14 mouse cellular contexts compared by ENCODE assay signal in genomic region chr14:55110076-55110475, GRCm38 (mm10). TPM values are rescaled to one million over a fixed set of nuclear protein-coding genes. Genes with fewer than 3 reads are reported as not detected.
DNase-seq lines count a peak whose midpoint lies in the region; ATAC-seq and TF ChIP-seq lines count a peak whose summit lies in the region.
"Had no signal": no experiment of that assay in that cellular context is flagged by ENCODE, and none has a peak within 500 bp of the region (broad histone marks: within the 10 kb centered on the region; RNA-seq: fewer than 3 reads in every experiment).

No protein-coding gene starts in this region.

- no peak for ATAC-seq in midbrain, embryonic 16.5 days

- peak overlapping the region; percentile 96 for H3K27ac ChIP-seq in layer of hippocampus, adult 2 months
- H3K27ac ChIP-seq in embryonic facial prominence, embryonic 10.5 days (replicated peaks) = no peak overlapping the region
- H3K27ac ChIP-seq in midbrain, embryonic 16.5 days (ENCODE audit: low read length) = peak overlapping the region; percentile 88; the same call in 1 of the 2 replicates
- H3K27ac ChIP-seq: stomach, postnatal 0 days had no signal

- no peak overlapping the region for H3K4me3 ChIP-seq in layer of hippocampus, adult 2 months
- 0 out of 2 replicates have a peak overlapping the region, but pooled peaks have one; percentile 45 for H3K4me3 ChIP-seq in embryonic facial prominence, embryonic 10.5 days
- no peak overlapping the region for H3K4me3 ChIP-seq in midbrain, embryonic 16.5 days (ENCODE audit: low read depth, low read length)
- H3K4me3 ChIP-seq: erythroblast, embryonic 14.5 days had no signal

- WGBS in embryonic facial prominence, embryonic 10.5 days = 38% methylated on average over 9 of the region's 9 CpGs
- WGBS in midbrain, embryonic 16.5 days = 44% methylated on average over 9 of the region's 9 CpGs

- no peak for TF ChIP-seq CTCF in layer of hippocampus, adult 2 months (conservative IDR thresholded peaks at IDR 0.05)

- peak; percentile 59 for DNase-seq in cerebellum, adult 9-11 months
- DNase-seq in cerebellum, adult 11 months = no peak
- DNase-seq in layer of hippocampus, adult 2 months (ENCODE audit: low spot score in 2 of 2) = no peak
- DNase-seq in layer of hippocampus, postnatal 14 days (ENCODE audit: low spot score in 2 of 2) = no peak
- DNase-seq in embryonic facial prominence, embryonic 10.5 days (ENCODE audit: low spot score) = no peak
- no peak for DNase-seq in heart, adult 9 months (ENCODE audit: low spot score in 2 of 2)
- no peak for DNase-seq in frontal cortex, postnatal 14 days (ENCODE audit: low spot score in 2 of 2)
- DNase-seq: kidney, adult 9 months; right cerebral cortex, adult 18-20 months; thymus, postnatal 36 days had no signal

- H3K4me2 ChIP-seq in midbrain, embryonic 16.5 days (ENCODE audit: low read length) = no peak overlapping the region

- no peaks in the 10 kb centered on the region for H3K36me3 ChIP-seq in embryonic facial prominence, embryonic 10.5 days (replicated peaks)
- H3K36me3 ChIP-seq in midbrain, embryonic 16.5 days (ENCODE audit: control insufficient read depth, insufficient read depth, low read length) = peaks cover 7% of the 10 kb centered on the region

- no peaks in the 10 kb centered on the region for H3K9me3 ChIP-seq in embryonic facial prominence, embryonic 10.5 days
- no peaks in the 10 kb centered on the region for H3K9me3 ChIP-seq in midbrain, embryonic 16.5 days (replicated peaks; ENCODE audit: control insufficient read depth, low read length, poor library complexity, severe bottlenecking)

- H3K27me3 ChIP-seq in embryonic facial prominence, embryonic 10.5 days (replicated peaks; ENCODE audit: low read depth, poor library complexity, severe bottlenecking) = peaks cover 81% of the 10 kb centered on the region
- H3K27me3 ChIP-seq in midbrain, embryonic 16.5 days (ENCODE audit: control insufficient read depth, insufficient read depth, low read depth, low read length) = no peaks in the 10 kb centered on the region

- H3K4me1 ChIP-seq in embryonic facial prominence, embryonic 10.5 days = peaks cover 63% of the 10 kb centered on the region
- peaks cover 76% of the 10 kb centered on the region for H3K4me1 ChIP-seq in midbrain, embryonic 16.5 days (ENCODE audit: control insufficient read depth, insufficient read depth, low read length)

- H3K9ac ChIP-seq in midbrain, embryonic 16.5 days (ENCODE audit: low read depth, low read length) = peak overlapping the region; percentile 50; the same call in 1 of the 2 replicates

RNA-seq across cellular contexts. Expression of gene Ap1g2, which starts 3.7 kb away (rescaled TPM):
- 10 to 100 TPM; 15.4 to 19.3 TPM for total RNA-seq in layer of hippocampus, adult 2 months (2021)
- total RNA-seq in layer of hippocampus, postnatal 14 days (2021) = 10 to 100 TPM; 15.8 to 18.6 TPM
- 14.5 and 15.8 TPM in 2 replicates for polyA plus RNA-seq in embryonic facial prominence, embryonic 10.5 days (2016; fragmentation: Nextera tagmentation; extraction: Ambion mirVana)
- 9.0 and 9.2 TPM in 2 replicates for polyA plus RNA-seq in midbrain, embryonic 16.5 days (2015; fragmentation: Nextera tagmentation; extraction: Ambion mirVana)

RNA-seq across cellular contexts. Expression of gene Jph4, which starts 6.7 kb away (rescaled TPM):
- total RNA-seq in layer of hippocampus, adult 2 months (2021) = 100 to 1,000 TPM; 453 to 476 TPM
- 100 to 1,000 TPM; 408 to 411 TPM for total RNA-seq in layer of hippocampus, postnatal 14 days (2021)
- polyA plus RNA-seq in embryonic facial prominence, embryonic 10.5 days (2016; fragmentation: Nextera tagmentation; extraction: Ambion mirVana) = 0.45 and 0.81 TPM in 2 replicates
- 37.3 and 40.3 TPM in 2 replicates for polyA plus RNA-seq in midbrain, embryonic 16.5 days (2015; fragmentation: Nextera tagmentation; extraction: Ambion mirVana)
- polyA plus RNA-seq: erythroblast, embryonic 14.5 days; liver, embryonic 16.5 days had no signal

RNA-seq across cellular contexts. Expression of gene Thtpa, which starts 15.5 kb away (rescaled TPM):
- total RNA-seq in layer of hippocampus, adult 2 months (2021) = 10 to 100 TPM; 19.3 to 23.7 TPM
- total RNA-seq in layer of hippocampus, postnatal 14 days (2021) = 10 to 100 TPM; 21.7 to 24.7 TPM
- 22.4 and 22.8 TPM in 2 replicates for polyA plus RNA-seq in embryonic facial prominence, embryonic 10.5 days (2016; fragmentation: Nextera tagmentation; extraction: Ambion mirVana)
- polyA plus RNA-seq in midbrain, embryonic 16.5 days (2015; fragmentation: Nextera tagmentation; extraction: Ambion mirVana) = 37.0 and 38.6 TPM in 2 replicates

RNA-seq across cellular contexts. Expression of gene Zfhx2, which starts 18.0 kb away (rescaled TPM):
- 10 to 100 TPM; 55.5 to 67.3 TPM for total RNA-seq in layer of hippocampus, adult 2 months (2021)
- total RNA-seq in layer of hippocampus, postnatal 14 days (2021) = 10 to 100 TPM; 41.2 to 48.8 TPM
- polyA plus RNA-seq in embryonic facial prominence, embryonic 10.5 days (2016; fragmentation: Nextera tagmentation; extraction: Ambion mirVana) = 6.1 and 6.8 TPM in 2 replicates
- 25.9 and 34.6 TPM in 2 replicates for polyA plus RNA-seq in midbrain, embryonic 16.5 days (2015; fragmentation: Nextera tagmentation; extraction: Ambion mirVana)
